Mouse (Mus musculus) stomach, postnatal 0 days (tissue): ENCODE results near the gene Pctp.

Experiments used
- CTCF ChIP-seq: IDR thresholded peaks from 2 replicates; pipeline ENCODE4 v1.5.1; 2016; ENCODE audit warnings: antibody characterized with exemption, low read depth, mild to moderate bottlenecking, moderate library complexity
- EP300 ChIP-seq: optimal IDR thresholded peaks from 2 replicates; pipeline ENCODE3; 2016; ENCODE audit warnings: antibody characterized with exemption

DNA sequence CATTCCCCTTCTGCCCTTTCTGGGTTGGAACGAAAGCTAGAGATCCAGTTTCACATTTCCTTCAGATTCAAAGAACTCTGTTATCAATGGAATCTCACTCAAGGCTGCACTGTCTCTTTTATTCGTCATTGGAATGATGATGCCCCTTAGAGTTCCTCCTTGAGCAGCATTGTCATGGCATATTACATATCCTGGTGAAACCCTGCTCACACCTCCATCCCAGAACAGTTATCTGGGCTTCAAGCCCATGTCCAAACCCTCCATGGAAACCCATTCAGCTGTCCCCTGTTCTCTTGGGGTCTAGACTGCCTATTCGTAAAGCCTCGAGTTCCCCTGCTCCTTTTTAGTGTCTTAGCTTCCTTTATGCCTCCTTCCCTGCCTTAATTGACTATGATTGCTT lies 33.6 kb downstream of the Pctp start:
- TF ChIP-seq CTCF (no peak), EP300 (no peak)
